Mouse (Mus musculus) kidney, postnatal 10 days (tissue): Measurements from ENCODE around the gene Psme1.

Experiments used
- DNase-seq: peaks from one replicate; pipeline ENCODE4 v3.0.0; 2021; ENCODE audit warnings: mixed read lengths

The Psme1 gene

GRCm38 (mm10) chr14:55577871-55578667 lies at the start of gene Psme1:
Gene Psme1, plus strand, starts transcription at chr14:55578123.
- peak; percentile 90 for DNase-seq

- peak; percentile 78 for DNase-seq
Observed at GRCm38 (mm10) chr14:55536116-55536745, 41.7 kb upstream of the Psme1 start.

DNA sequence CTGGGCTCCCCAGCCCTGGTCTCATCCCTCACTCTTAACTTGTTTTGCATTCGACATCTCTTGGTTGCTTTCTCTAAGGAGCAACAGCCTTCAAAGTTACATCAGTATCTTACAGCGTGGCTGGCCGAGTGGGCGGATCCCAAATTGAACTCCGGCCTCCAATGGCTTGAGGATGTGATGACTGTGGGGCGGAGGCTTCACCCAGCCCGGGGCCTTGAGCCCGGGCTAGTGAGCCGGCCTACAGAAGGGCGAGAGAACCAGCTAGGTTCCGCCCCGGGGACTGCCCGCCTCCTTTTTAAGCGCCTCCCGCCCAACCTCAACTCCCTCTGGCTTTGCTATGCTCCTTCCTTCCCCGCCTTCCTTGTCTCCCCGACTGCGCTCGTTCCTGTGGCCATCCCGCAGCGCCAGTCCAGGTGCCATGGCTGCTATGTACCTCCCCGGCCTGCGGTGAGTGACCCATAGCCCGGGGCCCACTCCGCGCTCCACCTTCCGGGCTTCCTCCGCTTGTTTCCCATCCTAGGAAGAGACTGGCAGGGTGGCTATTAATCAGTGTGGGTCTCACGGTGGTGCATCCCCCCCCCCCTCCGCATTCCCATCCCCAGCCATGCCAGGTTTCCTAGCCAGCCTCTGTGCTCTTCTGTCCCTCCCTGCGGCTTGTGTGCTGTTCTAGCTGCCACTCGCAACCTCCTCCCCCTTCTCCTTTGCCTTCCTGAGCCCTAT lies 37.7 kb upstream of the Psme1 start, which contains the start of gene Pck2:
TSS of gene Pck2 (plus strand) at position 200 of the 720 bp plus-strand sequence.
- peak; percentile 93 for DNase-seq

GRCm38 (mm10) chr14:55540787-55541321 lies 37.1 kb upstream of the Psme1 start:
- peak; percentile 93 for DNase-seq

DNA sequence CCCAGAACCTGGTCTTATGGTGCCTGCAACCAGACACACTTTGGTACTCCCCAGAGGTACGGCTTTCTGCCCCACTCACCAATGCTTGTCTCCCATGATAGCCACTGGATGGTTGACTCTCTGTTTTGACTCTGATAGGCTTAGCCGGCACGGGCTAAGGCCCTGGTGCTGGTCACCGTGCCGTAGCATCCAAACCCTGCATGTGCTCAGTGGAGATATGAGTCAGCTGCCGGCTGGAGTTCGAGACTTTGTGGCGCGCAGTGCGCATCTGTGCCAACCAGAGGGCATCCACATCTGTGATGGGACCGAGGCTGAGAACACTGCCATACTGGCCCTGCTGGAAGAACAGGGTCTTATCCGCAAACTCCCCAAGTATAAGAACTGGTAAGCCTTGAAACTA lies 35.7 kb upstream of the Psme1 start:
- DNase-seq, result no peak

GRCm38 (mm10) chr14:55544334-55544733 lies 33.6 kb upstream of the Psme1 start:
- peak; percentile 43 for DNase-seq

- DNase-seq, result no peak
Observed at GRCm38 (mm10) chr14:55550191-55550590, 27.7 kb upstream of the Psme1 start.

- no peak for DNase-seq
Observed at GRCm38 (mm10) chr14:55551347-55551746, 26.6 kb upstream of the Psme1 start.

DNA sequence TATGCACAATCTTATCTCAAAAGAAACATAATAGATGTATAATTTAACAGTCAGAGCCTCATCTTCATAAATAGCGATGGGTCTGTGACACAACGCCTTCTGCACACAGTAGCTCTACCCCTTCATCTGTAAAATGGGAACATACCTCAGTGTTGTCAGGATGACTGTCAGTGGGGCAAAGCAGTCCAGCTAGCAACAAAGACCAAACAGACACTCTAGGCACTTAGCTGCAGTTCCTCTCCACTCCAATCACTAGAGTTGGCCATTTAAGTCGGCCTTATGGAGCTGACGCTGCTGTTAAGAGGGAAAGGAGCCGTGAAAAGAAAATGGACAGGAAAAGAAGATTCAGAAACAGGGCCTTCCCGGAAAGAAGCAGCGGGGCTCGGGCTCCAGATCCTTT lies 26.1 kb upstream of the Psme1 start:
- DNase-seq, result no peak

GRCm38 (mm10) chr14:55554635-55555034 lies 23.3 kb upstream of the Psme1 start:
- DNase-seq, result no peak

DNA sequence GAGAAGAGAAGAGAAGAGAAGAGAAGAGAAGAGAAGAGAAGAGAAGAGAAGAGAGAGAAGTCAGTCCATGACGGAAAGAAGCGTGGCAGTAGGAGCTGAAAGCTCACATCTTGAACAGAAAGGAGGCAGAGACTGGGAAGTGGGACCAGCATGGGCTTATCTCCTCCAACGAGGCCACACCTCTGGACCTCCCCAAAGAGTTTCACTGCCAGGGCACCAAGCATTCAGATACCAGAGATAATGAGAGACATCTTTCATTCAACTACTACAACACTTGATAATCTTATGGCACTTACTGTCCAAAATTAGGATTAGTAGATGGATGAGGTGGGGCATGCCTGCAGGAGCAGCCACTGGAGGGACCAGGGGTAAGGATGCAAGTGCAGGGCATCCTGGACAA lies 22.1 kb upstream of the Psme1 start:
- no peak for DNase-seq

DNA sequence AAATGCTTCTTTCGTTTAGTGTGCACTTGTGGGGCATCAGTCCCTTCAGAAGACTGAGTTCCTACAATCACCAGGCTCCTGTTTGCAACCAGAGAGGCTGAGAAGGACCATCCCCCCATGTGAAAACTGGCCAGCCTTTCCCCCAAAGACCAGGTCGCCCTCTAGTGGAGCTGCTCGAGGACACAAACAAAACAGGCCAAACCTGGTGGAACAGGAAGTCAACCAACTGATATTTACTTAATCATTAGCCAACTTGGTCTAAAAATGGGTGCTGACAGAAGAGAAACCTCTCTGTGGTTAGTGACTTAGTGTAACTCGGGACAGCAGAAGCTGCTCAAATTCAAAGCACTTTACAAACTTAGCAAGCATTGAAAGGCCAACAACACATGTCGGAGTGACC lies 20.9 kb upstream of the Psme1 start:
- DNase-seq, result peak; percentile 92

DNA sequence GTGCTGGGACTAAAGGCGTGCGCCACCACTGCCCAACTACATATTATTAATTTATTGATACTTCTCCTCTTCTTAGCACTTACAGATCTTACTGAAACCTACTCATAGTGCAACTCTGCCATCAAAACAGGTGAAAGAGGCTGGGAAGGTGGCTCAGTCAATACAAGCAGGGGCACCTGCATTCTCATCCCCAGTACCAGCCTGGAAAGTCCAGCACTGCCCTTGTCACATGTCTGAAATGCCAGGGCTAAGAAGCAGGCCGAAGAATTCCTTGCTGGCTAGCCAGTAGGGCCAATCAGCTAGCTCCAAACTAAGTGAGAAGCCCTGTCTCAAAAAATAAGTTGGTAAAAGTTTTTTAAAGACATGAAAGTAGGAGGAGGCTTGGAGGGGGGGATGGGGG lies 20.3 kb upstream of the Psme1 start:
- no peak for DNase-seq

DNA sequence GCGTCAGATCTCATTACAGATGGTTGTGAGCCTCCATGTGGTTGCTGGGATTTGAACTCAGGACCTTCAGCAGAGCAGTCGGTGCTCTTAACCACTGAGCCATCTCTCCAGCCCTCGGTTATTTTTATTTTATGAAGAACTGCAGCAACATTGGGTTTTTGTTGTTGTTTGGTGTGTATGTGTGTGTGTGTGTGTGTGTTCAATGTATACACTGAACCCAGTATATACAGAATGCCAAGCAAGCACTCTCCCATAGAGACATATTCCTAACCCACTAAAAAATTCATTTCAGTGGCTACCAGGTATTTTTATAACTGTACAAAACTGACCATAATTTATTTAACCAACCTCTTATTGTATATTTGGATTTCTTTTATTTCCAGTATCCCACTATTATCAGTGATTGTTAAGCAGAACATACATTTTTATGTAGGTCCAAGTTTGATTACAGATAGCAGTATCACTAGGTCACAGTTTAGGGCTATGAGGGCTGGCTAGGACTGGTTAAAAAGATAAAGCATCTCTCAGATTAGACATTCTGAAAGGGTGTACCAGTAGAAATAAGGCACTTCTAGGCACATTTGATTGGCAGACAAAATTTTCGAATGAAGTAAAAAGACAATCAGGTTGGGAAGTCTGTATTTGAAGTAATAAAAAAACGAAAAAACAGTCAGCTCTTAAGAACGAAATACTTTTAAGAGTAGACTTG lies 19.0 kb upstream of the Psme1 start:
- no peak for DNase-seq

GRCm38 (mm10) chr14:55559799-55560201 lies 18.1 kb upstream of the Psme1 start, which contains the start of gene Dcaf11:
Gene Dcaf11, plus strand, starts transcription at chr14:55560006.
- DNase-seq, result peak; percentile 96

GRCm38 (mm10) chr14:55560202-55561073 lies 17.5 kb upstream of the Psme1 start, which contains the start of gene A730061H03Rik:
Gene A730061H03Rik, minus strand, starts transcription at chr14:55560406.
- peak; percentile 99 for DNase-seq

GRCm38 (mm10) chr14:55561860-55562259 lies 16.1 kb upstream of the Psme1 start:
- no peak for DNase-seq

DNA sequence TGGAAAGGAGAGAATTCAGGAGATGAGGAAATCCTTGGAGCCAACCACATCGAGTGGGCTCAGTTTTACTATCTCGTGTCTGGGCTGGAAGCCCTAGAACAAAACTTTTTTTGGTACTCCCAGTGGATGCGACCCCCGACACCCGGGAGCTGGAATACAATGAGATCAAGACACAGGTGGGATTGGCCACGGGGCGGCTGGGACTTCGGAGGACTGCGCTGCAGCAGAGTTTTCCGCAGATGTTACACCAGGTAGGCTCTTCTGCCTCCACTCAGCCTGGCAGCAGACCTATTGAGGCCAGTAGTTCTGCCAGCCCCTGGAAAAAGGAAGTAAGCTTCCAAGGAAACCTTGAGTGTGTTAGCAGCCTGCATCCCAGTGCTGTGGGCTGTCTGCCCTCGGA lies 14.7 kb upstream of the Psme1 start:
- no peak for DNase-seq

- no peak for DNase-seq
Observed at GRCm38 (mm10) chr14:55565748-55566147, 12.2 kb upstream of the Psme1 start.

DNA sequence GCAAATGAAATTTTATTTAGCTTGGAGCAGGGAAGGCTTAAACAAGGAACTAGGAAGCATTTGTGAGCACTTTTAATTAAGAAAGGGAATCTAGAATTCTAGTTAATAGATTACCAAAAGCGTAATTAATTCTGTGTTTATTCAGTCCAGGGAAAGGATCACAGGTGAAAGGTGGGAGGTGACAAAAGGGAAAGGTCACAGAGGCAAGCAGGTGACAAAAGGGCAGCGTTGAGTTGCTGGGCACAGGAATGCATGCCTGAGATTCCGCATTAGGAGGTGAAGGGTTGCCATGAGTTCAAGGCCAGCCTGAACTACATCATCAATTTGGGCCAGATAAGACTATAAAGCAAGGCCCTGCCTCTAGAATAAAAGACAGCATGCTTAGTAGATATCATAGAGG lies 10.4 kb upstream of the Psme1 start:
- no peak for DNase-seq

GRCm38 (mm10) chr14:55570588-55570987 lies 7.3 kb upstream of the Psme1 start:
- no peak for DNase-seq

DNA sequence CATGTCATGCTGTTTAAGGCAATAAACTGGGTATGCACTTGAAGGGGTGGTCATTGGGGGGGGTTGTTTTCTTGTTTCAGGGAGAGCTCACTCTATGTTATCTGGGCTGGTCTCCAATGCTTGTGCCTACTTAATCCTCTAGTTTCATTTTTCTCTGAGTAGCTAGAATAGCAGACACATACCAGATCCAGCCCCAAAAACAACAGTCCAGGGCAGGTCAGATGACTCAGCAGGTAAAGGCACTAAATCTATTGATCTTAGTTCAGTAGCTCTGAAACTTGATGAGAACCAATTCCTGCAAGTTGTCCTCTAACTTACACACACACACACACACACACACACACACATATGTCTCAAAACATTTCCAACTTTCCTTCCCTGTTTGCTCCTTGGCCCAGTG lies 6.2 kb upstream of the Psme1 start:
- DNase-seq, result no peak
